Mouse (Mus musculus): ENCODE results near the gene Ppme1. TPM values are rescaled to one million over a fixed set of nuclear protein-coding genes. Genes with fewer than 3 reads are reported as not detected.

The Ppme1 gene
- total and polyA plus RNA-seq, 3 experiments = 40.2 to 50.8 (median 45.6) TPM

- TF ChIP-seq SMC3 (IDR thresholded peaks at IDR 0.05; ENCODE audit: low read depth, low read length) = no peak
- TF ChIP-seq RAD21 (IDR thresholded peaks at IDR 0.05; ENCODE audit: low read depth, low read length) = no peak
- TF ChIP-seq TBP (conservative IDR thresholded peaks at IDR 0.05; ENCODE audit: low read depth, low read length) = no peak
- TF ChIP-seq KAT2A (IDR thresholded peaks at IDR 0.05; ENCODE audit: insufficient replicate concordance, low read length) = no peak
- no peak for TF ChIP-seq CTCF (conservative IDR thresholded peaks at IDR 0.05 in 1 of 2, IDR thresholded peaks at IDR 0.05 in 1 of 2; ENCODE audit: low read depth in 2 of 2, low read length in 2 of 2)
- no peak for TF ChIP-seq MYC (IDR thresholded peaks at IDR 0.05; ENCODE audit: low read depth, low read length)
- no peak for TF ChIP-seq POLR2A (IDR thresholded peaks at IDR 0.05; ENCODE audit: low read depth, low read length)
- no peak for DNase-seq (ENCODE audit: extremely low read depth)
- Histone ChIP-seq H3K4me2 (ENCODE audit: insufficient read depth, low read depth, poor library complexity, severe bottlenecking) (no peak overlapping the region), H3K79me2 (replicated peaks; ENCODE audit: control insufficient read depth, extremely low read depth, insufficient read depth, poor library complexity, severe bottlenecking) (no peaks in the 10 kb centered on the region), H3K27me3 (replicated peaks) (no peaks in the 10 kb centered on the region), H3K36me3 (replicated peaks in 1 of 2; ENCODE audit: control insufficient read depth in 1 of 2, insufficient read depth in 1 of 2, low read length in 1 of 2) (peaks cover 0 to 17% of the 10 kb centered on the region in 2 experiments), H3K9ac (ENCODE audit: insufficient read depth, low read depth) (no peak overlapping the region), H3K9me3 (replicated peaks; ENCODE audit: low read length) (no peaks in the 10 kb centered on the region), H3K27ac (ENCODE audit: insufficient read depth, low read depth) (no peak overlapping the region), H3K4me3 (replicated peaks in 1 of 3; ENCODE audit: low read depth in 2 of 3, low read length in 2 of 3, poor library complexity in 1 of 3) (no peak overlapping the region), H3K4me1 (ENCODE audit: control insufficient read depth in 1 of 2, insufficient read depth in 2 of 2) (no peaks in the 10 kb centered on the region)
- in situ Hi-C loops (cut with MboI; ENCODE audit: low pct_ligation_motif_present, low pct_unique_long_range_greater_than_20kb, low sequenced_read_pairs) (no loop called here), dilution Hi-C loops (cut with MboI; ENCODE audit: extremely low pct_ligation_motif_present, extremely low pct_unique_long_range_greater_than_20kb, low sequenced_read_pairs) (no loop called here)
These were observed 15.3 kb downstream of the Ppme1 start for GRCm38 (mm10) chr7:100356768-100357167.

GRCm38 (mm10) chr7:100356324-100356723, 15.8 kb downstream of the Ppme1 start:
- Histone ChIP-seq H3K79me2 (replicated peaks; ENCODE audit: control insufficient read depth, extremely low read depth, insufficient read depth, poor library complexity, severe bottlenecking) (no peaks in the 10 kb centered on the region), H3K4me2 (ENCODE audit: insufficient read depth, low read depth, poor library complexity, severe bottlenecking) (no peak overlapping the region), H3K9me3 (replicated peaks; ENCODE audit: low read length) (no peaks in the 10 kb centered on the region), H3K36me3 (replicated peaks in 1 of 2; ENCODE audit: control insufficient read depth in 1 of 2, insufficient read depth in 1 of 2, low read length in 1 of 2) (peaks cover 0 to 20% of the 10 kb centered on the region in 2 experiments), H3K4me3 (replicated peaks in 1 of 3; ENCODE audit: low read depth in 2 of 3, low read length in 2 of 3, poor library complexity in 1 of 3) (no peak overlapping the region), H3K27me3 (replicated peaks) (no peaks in the 10 kb centered on the region), H3K4me1 (ENCODE audit: control insufficient read depth in 1 of 2, insufficient read depth in 2 of 2) (no peaks in the 10 kb centered on the region), H3K27ac (ENCODE audit: insufficient read depth, low read depth) (no peak overlapping the region), H3K9ac (ENCODE audit: insufficient read depth, low read depth) (no peak overlapping the region)
- DNase-seq (ENCODE audit: extremely low read depth) = no peak
- in situ Hi-C loops (cut with MboI; ENCODE audit: low pct_ligation_motif_present, low pct_unique_long_range_greater_than_20kb, low sequenced_read_pairs) = no loop called here
- dilution Hi-C loops (cut with MboI; ENCODE audit: extremely low pct_ligation_motif_present, extremely low pct_unique_long_range_greater_than_20kb, low sequenced_read_pairs) = no loop called here
- TF ChIP-seq BHLHE40 (IDR thresholded peaks at IDR 0.05; ENCODE audit: low read depth, low read length) = no peak

GRCm38 (mm10) chr7:100354984-100355383, 17.1 kb downstream of the Ppme1 start:
- dilution Hi-C loops (cut with MboI; ENCODE audit: extremely low pct_ligation_motif_present, extremely low pct_unique_long_range_greater_than_20kb, low sequenced_read_pairs) = no loop called here

More at GRCm38 (mm10) chr7:100354984-100355383, 17.1 kb downstream of the Ppme1 start:
- Histone ChIP-seq H3K4me2 (ENCODE audit: insufficient read depth, low read depth, poor library complexity, severe bottlenecking) (no peak overlapping the region), H3K9ac (ENCODE audit: insufficient read depth, low read depth) (no peak overlapping the region), H3K27me3 (replicated peaks) (no peaks in the 10 kb centered on the region), H3K9me3 (replicated peaks; ENCODE audit: low read length) (no peaks in the 10 kb centered on the region), H3K4me3 (replicated peaks in 1 of 3; ENCODE audit: low read depth in 2 of 3, low read length in 2 of 3, poor library complexity in 1 of 3) (no peak overlapping the region), H3K4me1 (ENCODE audit: control insufficient read depth in 1 of 2, insufficient read depth in 2 of 2) (no peaks in the 10 kb centered on the region), H3K79me2 (replicated peaks; ENCODE audit: control insufficient read depth, extremely low read depth, insufficient read depth, poor library complexity, severe bottlenecking) (no peaks in the 10 kb centered on the region), H3K36me3 (replicated peaks in 1 of 2; ENCODE audit: control insufficient read depth in 1 of 2, insufficient read depth in 1 of 2, low read length in 1 of 2) (peaks cover 0 to 27% of the 10 kb centered on the region in 2 experiments), H3K27ac (ENCODE audit: insufficient read depth, low read depth) (no peak overlapping the region)
- TF ChIP-seq PAX5 (IDR thresholded peaks at IDR 0.05; ENCODE audit: low read length) = no peak
- TF ChIP-seq ELF1 (IDR thresholded peaks at IDR 0.05; ENCODE audit: low read depth, low read length) = no peak
- no peak for TF ChIP-seq EP300 (IDR thresholded peaks at IDR 0.05; ENCODE audit: low read length)
- no peak for TF ChIP-seq ZMIZ1 (IDR thresholded peaks at IDR 0.05; ENCODE audit: low read depth, low read length)
- TF ChIP-seq TBP (conservative IDR thresholded peaks at IDR 0.05; ENCODE audit: low read depth, low read length) = no peak
- TF ChIP-seq ETS1 (conservative IDR thresholded peaks at IDR 0.05; ENCODE audit: low read depth, low read length) = no peak
- no peak for TF ChIP-seq UBTF (IDR thresholded peaks at IDR 0.05; ENCODE audit: low read depth, low read length)
- TF ChIP-seq E2F4 (IDR thresholded peaks at IDR 0.05; ENCODE audit: insufficient replicate concordance, low read depth, low read length) = no peak
- no peak for TF ChIP-seq ZC3H11A (IDR thresholded peaks at IDR 0.05; ENCODE audit: low read depth, low read length)
- no peak for TF ChIP-seq KAT2A (IDR thresholded peaks at IDR 0.05; ENCODE audit: insufficient replicate concordance, low read length)
- no peak for TF ChIP-seq HCFC1 (IDR thresholded peaks at IDR 0.05; ENCODE audit: low read depth, low read length)
- no peak for TF ChIP-seq JUND (conservative IDR thresholded peaks at IDR 0.05; ENCODE audit: low read depth, low read length)
- DNase-seq (ENCODE audit: extremely low read depth) = no peak
- in situ Hi-C loops (cut with MboI; ENCODE audit: low pct_ligation_motif_present, low pct_unique_long_range_greater_than_20kb, low sequenced_read_pairs) = no loop called here

Data from CH12.LX (cell line).